Mouse (Mus musculus): ENCODE results near the gene Dmwd.
"Not testable (repeated sequence)": the region's sequence is repeated elsewhere in the genome, so short reads cannot be mapped to it uniquely, and the experiment has no call there.

Dmwd gene

DNA sequence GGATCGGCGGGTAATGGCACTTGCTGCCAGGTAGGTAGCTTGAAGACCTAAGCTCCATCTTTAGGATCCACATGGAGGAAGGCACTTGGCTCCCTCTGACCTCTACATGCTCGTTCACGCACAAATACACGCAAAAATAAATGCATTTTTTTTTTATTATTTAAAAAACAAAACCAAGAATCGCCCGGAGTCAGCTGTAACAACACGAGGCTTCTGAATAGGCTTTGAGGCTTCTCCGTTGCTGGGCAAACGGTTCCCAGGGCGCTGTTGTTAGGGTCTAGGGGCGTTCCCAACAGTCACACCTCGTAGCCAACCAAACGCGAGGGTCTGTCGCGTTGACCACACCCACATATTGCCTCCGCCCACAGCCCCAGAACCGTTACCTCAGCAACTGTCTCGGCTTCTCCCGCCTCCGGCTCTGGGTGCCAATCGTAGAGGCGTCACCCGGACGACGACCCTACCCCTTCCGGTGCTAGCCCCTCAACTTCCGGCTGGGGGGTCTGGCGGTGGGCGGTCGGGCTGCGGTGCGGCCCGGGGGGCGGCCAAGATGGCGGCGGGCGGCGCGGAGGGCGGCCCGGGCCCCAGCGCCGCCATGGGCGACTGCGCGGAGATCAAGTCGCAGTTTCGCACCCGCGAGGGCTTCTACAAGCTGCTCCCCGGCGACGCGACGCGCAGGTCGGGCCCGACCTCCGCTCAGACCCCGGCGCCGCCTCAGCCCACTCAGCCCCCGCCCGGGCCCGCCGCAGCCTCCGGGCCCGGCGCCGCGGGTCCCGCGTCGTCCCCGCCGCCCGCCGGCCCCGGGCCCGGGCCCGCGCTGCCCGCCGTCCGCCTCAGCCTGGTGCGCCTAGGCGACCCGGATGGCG, at the start of gene Dmwd:
Dmwd (plus strand) TSS at position 505 of the 863 bp plus-strand sequence.
- peak; percentile 93 for DNase-seq

DNA sequence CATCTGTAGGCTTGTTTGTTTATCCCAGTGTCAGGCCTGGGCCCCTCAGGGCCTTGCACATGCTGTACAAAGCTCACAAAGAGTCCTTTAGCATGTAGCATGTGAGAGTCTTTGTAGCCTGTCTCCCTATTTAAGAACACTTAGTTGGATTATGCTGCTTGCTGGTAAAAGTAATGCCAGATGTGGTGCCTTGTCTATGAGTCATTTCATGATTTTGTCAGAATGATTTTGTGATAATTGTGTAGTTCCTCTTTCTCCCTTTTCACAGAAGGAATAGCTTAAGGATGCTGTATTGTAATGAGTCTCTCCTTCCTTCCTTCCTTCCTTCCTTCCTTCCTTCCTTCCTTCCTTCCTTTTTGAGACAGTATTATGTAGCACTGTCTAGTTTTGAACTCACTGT, 48.0 kb upstream of the Dmwd start:
- no peak for DNase-seq

DNA sequence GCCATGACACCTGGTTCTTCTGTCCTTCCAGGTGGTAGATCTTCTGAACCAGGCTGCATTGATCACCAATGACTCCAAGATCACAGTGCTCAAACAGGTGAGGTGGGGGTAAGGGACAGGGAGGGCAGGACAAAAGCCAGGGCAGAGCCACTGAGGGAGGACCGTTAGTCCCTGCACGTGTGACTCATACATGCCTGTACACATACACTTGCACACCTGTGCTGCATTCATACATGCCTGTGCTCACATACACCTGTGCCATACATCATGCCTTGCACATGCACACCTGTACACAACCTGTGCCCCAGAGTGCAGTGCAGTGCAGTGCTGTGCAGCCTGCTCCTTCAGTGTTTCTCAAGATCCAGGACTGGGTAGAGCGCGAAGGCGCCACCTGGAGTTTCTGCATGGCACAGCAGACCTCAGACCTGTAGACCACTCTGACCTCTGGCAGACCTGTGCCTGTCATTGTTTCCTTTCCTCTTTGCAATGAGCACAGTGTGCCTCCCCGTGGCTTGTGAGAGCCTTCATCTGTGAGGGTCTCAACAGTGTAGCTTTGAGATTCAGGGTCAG, 46.9 kb upstream of the Dmwd start:
- peak; percentile 56 for DNase-seq

DNA sequence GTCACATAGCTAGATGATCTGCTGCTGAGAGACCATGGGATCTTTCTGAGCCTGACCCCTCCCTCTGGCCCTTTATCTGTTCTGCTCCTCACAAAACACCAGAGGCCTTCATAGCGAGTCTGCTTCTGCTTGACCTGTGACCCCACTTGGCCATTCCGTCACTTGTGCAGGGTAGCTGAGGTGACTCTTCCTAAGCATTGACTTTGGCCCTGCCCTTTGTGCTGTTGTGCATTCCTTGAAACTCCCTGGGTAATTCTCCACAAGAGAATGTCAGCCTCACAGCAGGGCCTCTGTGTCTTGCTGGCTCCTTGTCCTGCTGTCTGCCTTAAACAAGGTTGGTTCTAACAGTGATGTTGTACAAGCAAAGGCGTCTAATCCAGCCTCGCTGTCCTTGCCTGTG, 44.4 kb upstream of the Dmwd start:
- no peak for DNase-seq

DNA sequence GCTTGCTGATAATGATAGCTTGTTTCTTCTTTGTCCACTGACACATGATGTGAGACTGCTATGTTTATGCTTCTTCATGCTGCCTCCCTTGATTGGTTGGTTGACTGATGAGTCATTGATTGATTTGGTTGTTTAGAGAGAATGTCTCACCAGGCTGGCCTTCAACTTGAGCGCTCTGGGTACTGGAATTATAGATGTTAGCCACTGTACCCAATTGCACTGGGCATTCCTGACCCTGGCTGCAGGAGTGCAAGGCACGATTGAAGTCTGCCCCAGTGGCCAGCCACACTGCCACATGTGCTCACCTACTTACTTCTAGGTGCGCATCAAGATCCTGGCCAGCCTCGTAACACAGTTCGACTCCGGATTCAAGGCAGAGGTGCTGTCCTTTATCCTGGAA, 31.4 kb upstream of the Dmwd start:
- no peak for DNase-seq

DNA sequence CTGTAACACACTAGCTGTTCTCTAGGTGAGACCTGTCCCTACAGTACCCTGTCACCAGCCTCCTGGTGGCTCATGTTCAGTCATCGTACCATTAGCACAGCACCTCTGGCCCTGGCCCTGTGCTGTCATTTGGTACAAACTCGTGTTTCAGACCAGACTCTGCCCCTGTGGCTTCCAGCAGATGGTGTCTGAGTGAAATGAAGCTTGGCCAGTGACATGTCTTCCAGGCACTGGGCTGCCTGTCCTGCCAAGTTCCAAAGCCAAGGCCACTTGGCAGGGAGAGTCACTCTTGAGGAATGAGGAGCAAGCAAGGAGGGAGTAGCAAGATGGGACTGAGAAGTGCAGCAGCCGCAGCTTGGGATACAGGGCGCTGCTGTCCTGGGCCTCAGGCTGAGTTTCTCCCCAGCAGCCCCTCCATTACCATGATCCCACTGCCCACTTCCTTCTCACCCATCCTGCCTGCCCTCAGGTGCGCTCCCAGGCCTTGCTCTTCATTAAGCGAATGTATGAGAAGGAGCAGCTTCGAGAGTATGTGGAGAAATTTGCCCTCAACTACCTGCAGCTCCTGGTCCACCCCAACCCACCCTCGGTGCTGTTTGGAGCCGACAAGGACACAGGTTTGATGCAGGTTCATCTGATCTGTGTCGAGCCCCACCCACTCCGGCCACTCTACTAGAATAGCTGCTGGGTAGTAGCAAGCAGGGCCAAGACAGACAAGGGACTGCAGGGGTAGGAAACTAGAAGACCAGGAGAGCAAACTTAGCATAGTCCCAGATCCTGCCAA, 29.5 kb upstream of the Dmwd start:
- peak; percentile 16 for DNase-seq

DNA sequence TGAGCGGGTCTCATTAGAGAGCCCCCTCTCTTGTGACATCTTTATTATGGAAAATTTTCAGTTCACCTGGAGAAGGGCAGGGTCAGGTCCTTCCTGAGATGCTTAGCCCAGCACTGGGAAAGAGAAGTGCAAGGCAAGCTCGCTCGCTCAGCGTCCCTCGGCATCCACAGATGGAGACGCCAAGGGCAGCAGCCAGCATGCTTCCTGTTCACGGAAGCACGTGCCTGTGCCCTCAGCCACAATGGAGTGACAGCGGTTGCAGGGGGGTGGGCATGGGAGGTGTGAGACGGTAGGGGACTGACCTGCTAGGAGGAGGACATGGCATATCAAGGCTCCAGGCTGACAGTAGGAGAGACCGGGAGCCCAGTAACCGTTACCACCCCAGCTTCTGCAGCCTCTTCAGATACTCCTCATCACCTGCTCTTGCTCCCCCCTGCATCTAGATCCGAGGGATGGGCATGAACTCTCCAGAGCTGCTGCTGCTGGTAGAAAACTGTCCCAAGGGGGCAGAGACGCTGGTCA, 28.0 kb upstream of the Dmwd start:
- DNase-seq: no peak

DNA sequence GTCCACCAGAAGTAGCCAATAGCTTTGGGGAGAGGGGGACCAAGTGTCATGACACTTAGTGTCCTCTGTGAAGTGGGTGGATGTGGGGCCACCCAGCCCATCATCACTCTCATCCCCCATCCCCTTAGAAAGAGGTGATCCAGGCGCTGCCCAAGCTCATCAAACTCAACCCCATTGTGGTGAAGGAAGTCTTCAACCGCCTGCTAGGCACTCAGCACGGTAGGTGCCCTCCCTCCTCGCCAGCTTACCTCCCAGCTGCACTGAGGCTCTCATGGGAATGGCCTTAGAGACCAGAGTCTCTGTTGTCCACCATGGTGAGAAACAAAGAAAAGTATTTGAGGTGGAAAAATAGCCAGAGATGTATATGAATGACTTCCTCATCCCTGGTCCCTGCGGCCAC, 26.8 kb upstream of the Dmwd start:
- no peak for DNase-seq

DNA sequence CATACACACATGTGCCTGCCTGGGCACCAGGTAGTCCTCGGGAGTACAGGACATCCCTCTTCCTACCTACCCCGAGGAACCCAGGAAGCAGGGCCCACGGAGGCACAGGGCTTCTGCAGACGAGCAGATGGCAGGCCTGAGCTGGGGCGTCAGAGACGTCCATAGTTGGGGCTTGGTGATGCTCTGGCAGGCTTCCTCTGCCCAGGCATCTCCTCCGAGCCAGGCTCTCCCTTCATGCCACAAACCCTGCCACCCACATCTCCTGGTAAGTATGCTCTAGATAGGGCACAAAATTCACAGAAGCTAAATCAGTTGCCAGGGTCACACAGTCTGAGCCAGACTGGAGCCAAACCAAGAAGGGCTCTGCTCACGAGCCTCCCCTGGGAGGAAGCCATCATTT, 25.9 kb upstream of the Dmwd start:
- DNase-seq: no peak

DNA sequence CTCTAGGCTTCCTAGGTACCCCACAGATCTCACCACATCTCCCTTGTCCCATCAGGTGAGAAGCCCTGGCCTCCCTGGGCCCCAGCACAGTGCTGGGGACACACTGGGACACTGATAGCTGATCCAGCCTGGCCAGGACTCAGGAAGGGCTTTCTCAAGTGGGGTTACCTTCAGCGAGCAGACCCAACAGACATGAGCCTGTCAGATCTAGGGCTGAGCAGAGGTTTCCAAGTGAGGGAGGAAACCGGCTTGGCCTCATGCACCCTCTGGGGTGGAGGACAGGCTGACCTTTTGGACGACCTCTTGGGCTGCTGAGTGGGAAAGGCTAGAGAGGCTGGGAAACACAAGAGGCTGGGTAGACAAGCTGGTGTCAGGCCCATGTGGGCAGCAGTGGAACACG, 24.9 kb upstream of the Dmwd start:
- DNase-seq: no peak

DNA sequence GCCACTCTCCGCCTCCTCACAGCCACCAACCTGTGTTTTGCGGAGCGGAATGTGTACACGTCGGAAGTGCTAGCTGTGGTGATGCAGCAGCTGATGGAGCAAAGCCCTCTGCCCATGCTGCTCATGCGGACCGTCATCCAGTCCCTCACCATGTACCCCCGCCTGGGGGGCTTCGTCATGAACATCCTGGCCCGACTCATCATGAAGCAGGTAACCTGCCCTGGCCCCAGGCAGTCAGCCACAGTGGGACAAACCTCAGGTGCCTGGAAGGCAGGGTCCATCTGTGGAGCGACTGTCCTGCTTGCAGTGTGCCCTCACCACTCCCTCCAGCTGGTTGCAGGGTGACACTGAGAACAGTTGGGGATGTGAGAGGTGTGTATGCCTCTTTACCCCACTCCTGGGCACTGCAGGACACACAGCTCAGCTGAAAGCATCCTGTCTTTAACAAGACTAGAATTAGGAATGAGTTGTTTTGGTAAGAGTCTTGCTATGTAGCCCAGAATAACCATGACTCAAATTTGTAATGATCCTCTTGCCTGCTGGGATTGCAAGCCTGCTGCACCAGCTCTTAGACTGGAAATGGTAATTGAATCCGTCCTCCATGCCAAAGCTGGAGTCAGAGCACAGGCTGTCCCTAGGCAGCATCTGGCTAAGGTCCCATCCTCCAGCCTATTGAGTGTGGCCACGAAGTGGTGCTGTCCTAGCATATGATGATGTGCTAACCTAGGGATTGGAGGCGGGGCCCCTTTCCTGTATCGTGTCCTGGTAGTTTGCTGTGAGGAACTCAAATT, 23.5 kb upstream of the Dmwd start:
- DNase-seq: no peak

DNA sequence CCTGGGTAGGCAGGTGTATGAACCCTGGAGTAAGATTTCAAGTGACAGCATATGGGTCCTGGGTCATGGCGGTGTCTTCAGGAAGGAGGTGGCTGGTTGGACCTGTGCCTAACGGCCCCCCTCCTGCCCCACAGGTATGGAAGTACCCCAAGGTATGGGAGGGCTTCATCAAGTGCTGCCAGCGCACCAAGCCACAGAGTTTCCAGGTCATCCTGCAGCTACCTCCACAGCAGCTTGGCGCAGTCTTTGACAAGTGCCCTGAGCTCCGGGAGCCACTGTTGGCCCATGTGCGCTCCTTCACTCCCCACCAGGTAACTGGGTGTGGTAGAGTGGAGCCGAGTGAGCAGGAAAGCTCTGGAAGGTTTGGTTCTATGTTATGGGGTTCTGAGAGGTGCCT, 22.9 kb upstream of the Dmwd start:
- no peak for DNase-seq

DNA sequence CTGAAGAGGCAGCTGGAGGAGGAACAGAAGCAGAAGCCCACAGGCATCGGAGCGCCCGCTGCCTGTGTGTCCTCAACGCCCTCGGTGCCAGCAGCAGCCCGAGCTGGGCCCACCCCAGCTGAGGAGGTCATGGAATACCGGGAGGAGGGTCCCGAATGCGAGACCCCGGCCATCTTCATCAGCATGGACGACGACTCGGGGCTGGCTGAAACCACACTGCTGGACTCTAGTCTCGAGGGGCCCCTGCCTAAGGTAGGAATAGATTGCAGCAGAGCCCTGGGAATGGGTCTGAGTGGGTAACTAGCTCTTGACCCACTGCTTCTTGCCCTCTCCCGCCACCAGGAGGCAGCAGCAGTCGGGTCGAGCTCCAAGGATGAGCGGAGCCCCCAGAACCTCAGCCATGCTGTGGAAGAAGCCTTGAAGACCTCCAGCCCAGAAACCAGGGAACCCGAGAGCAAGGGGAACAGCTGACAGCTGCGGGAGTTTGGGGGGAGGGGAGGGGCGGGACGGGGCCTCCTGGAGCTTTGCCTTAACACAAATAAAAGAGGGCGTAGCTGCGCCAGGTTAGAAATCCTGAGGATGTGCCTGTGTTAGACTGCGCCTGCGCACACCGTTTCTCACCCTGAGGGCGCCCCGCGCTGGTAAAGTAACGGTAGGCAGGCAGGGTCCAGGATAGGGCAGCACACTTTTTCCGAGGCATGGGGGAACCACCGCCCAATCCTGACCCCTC, 21.8 kb upstream of the Dmwd start, which contains the start of gene Rsph6a:
Rsph6a (plus strand) TSS at position 644 of the 730 bp plus-strand sequence.
- DNase-seq: peak; percentile 34

DNA sequence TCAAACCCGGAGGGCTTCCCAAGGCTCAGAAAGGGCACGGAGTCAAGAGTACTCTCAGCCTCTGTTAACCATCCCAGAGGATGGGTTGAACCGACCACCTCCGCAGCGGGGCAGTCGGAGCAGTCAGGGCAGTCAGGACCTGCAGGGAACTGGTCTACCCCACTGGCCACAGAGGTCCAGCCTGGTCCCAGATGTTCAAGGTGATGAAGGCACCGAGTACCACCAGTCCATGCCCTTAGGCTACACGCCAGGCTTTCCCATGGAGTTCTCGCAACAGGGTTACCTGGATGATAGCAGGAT, 21.3 kb upstream of the Dmwd start:
- DNase-seq: no peak

DNA sequence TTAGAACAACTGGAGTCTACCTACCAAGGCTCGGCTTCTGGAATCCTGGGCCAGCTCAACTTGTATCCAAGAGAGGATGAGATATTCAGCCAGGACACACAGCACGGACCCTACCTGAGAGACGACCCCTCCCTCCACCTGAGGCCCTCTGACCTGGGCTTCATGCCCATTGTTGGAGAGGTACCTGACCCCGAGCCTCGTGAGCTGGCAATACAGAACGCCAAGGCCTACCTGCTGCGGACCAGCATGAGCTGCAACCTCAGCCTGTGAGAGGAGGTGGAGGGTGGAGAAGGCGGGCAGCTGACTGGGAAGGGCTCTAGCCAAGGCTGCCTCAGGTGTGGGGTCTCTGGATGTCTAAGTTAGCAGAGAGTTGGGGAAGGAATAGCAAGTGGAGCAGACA, 20.9 kb upstream of the Dmwd start:
- DNase-seq: no peak

DNA sequence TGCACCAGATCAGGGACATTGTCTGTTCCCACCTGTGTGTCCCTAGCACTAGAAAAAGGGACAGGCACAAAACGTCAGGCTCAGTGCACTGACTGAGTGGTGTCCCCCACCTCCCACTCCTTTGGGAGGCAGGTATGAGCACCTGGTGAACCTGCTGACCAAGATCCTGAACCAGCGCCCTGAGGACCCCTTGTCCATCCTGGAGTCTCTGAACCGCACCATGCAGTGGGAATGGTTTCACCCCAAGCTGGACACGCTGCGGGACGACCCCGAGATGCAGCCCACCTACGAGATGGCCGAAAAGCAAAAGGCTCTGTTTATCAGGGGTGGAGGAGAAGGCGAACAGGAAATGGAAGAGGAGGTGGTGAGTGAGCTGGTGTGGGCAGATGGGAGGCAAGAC, 18.6 kb upstream of the Dmwd start:
- DNase-seq: no peak

DNA sequence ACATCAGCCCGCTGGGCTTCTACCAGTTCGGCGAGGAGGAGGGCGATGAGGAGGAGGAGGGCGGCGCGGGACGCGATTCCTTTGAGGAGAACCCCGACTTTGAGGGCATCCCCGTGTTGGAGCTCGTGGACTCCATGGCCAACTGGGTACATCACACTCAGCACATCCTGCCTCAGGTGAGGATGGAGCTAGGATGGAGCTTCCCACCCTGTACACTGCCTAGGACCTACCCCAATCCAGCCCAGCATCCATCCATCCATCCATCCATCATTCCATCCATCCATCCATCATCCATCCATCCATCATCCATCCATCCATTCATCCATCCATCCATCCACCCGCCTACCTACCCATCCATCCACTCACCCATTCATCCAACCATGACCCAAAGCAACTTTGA, 10.1 kb upstream of the Dmwd start:
- no peak for DNase-seq

DNA sequence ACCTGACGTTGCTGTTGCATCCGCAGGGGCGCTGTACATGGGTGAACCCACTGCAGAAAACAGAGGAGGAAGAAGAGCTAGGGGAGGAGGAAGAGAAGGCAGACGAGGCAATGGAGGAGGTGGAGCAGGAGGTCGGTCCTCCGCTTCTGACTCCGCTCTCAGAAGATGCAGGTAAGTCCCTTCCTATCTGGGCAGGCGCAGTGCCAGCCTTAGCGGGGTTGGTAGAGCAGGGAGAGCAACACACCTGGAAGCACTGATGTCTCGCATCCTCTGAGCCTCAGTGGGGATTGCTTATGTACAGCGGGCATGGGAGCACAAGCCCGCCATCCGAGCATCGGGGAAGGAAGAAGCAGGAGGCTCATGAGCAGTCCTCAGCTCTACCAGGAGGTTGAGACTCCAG, 9.0 kb upstream of the Dmwd start:
- DNase-seq: no peak

DNA sequence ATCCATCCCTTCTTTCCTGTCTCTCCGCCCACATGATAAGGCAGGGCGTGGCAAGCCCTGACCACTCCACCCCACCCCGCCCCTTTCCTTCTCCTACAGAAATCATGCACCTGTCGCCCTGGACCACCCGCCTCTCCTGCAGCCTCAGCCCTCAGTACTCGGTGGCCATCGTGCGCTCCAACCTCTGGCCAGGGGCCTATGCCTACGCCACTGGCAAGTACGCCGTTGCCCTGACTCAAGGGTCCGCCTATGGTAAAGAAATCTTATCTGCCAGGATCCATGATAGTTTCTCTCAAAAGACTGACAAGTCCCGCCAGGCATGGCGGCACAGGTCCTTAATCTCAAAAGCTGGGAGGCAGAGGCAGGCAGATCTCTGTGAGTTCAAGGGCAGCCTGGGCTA, 8.1 kb upstream of the Dmwd start:
- no peak for DNase-seq

DNA sequence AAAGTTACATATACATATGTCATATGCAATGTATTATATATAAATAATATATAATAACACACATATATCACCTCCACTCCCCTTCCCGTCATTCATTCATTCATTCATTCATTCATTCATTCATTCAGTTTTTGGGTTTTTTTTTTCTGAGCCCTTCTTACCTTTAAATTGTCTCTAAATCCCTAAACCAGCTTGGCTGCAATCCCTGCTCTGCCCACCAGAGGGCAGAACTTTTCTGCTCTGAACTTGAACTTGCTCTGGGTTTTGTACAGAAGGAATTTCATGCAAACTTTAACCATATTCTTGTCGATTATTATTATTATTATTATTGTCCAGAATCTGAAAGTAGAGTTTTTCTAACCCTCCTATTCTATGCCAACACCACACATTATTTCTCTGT, 7.3 kb upstream of the Dmwd start:
- DNase-seq: peak; percentile 83

DNA sequence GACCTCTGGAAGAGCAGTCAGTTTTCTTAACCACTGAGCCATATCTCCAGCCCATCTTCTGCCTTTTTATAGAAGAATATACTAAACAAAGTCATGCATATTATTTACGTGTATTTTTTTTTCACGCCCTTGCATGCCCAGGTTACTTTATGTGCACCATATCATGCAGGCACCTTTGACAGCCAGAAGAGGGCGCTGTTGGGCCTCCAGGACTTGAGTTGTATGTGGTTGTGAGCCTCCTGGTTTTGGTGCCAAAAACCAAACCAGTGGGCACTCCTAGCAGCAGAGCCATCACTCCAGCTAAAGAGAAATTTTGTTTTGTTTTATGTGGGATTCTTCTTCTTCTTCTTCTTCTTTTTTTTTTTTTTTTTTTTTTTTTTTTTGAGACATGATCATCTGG, 6.5 kb upstream of the Dmwd start:
- DNase-seq: no peak

DNA sequence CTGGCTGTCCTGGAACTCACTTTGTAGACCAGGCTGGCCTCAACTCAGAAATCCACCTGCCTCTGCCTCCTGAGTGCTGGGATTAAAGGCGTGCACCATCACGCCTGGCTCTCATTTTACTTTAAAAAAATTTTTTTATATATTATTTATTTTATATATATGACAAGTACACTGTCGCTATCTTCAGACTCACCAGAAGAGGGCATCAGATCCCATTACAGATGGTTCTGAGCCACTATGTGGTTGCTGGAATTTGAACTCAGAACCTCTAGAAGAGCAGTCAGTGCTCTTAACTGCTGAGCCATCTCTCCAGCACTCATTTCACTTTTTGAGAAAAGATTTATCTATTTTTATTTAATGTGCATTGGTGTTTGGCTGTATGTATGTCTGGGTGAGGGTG, 5.0 kb upstream of the Dmwd start:
- not testable (repeated sequence) for DNase-seq
